Mouse (Mus musculus) stomach, embryonic 16.5 days (tissue): Measurements from ENCODE around the gene Tmem30a. TPM values are rescaled to one million over a fixed set of nuclear protein-coding genes. Genes with fewer than 3 reads are reported as not detected.

Experiments used
- ATAC-seq: fragments of 200-750 bp; cut with Nextera tagmentation; 2 replicates; pipeline ENCODE4 v1.8.0; 2017; ENCODE audit warnings: moderate number of reproducible peaks, moderate TSS enrichment; ENCODE audit not compliant: insufficient read depth, low FRiP score
- H3K27ac ChIP-seq: fragments of 300-500 bp; sonication (generic); 2 replicates; pipeline ENCODE4 v1.5.1; 2014; ENCODE audit warnings: low read length
- H3K27me3 ChIP-seq: fragments of 300-500 bp; sonication (generic); 2 replicates; pipeline ENCODE4 v1.6.1; 2014; ENCODE audit warnings: low read length, control low read depth, mixed read lengths; ENCODE audit not compliant: control insufficient read depth, insufficient read depth
- H3K36me3 ChIP-seq: fragments of 300-500 bp; sonication (generic); 2 replicates; pipeline ENCODE4 v1.6.1; 2014; ENCODE audit warnings: low read length; ENCODE audit not compliant: control insufficient read depth, insufficient read depth
- H3K4me1 ChIP-seq: fragments of 300-500 bp; sonication (generic); 2 replicates; pipeline ENCODE4 v1.6.1; 2014; ENCODE audit warnings: low read length, control low read depth, mixed read lengths; ENCODE audit not compliant: control insufficient read depth, insufficient read depth
- H3K4me2 ChIP-seq: fragments of 300-500 bp; sonication (generic); 2 replicates; pipeline ENCODE4 v1.6.1; 2014; ENCODE audit warnings: low read depth, low read length, mixed read lengths
- H3K4me3 ChIP-seq: fragments of 300-500 bp; sonication (generic); replicated peaks from 2 replicates; pipeline ENCODE4 v1.5.1; 2014; ENCODE audit warnings: mild to moderate bottlenecking, low read length
- H3K9ac ChIP-seq: fragments of 300-500 bp; sonication (generic); 2 replicates; pipeline ENCODE4 v1.6.1; 2014; ENCODE audit warnings: low read length
- H3K9me3 ChIP-seq: fragments of 300-500 bp; sonication (generic); replicated peaks from 2 replicates; pipeline ENCODE4 v1.6.1; 2016; ENCODE audit warnings: low read length, control low read depth; ENCODE audit not compliant: control insufficient read depth
- WGBS: fragments of 180-500 bp; shearing (Covaris S2); extraction: QIAGEN DNeasy Blood & Tissue Kit; methylation state at CpG from one replicate; pipeline ENCODE4 v1.1.7; 2014; 5-methylcytosine and 5-hydroxymethylcytosine counted together
- polyA plus RNA-seq: library from polyadenylated mRNA; unstranded; fragments of >200 nt; fragmentation: Nextera tagmentation; extraction: Ambion mirVana; gene quantifications from 2 replicates; pipeline ENCODE4 v1.2.1, GENCODE M21; 2015

The Tmem30a gene
- polyA plus RNA-seq, 1 experiment from 2014 or later: 68.9 TPM

DNA sequence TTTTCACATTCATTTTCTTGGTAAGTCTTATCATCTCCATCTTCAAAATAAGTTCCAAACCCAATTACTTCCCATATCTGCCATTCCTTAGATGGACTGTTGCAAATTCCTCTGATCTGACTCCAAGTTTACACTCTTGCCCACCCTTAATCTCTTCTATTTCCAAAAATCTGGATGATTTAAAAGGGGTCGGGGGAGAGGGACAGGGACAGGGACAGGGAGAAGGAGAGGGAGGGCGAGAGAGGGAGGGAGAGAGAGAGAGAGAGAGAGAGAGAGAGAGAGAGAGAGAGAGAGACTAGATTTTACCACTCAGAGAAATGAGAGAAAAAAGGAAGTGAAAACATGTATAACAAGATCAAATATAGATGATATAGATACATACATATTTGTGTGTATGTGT lies 30.5 kb upstream of the Tmem30a start:
- no peak for ATAC-seq
- Histone ChIP-seq H3K27me3 (no peaks in the 10 kb centered on the region), H3K4me3 (no peak overlapping the region), H3K27ac (no peak overlapping the region), H3K4me1 (no peaks in the 10 kb centered on the region), H3K4me2 (no peak overlapping the region), H3K9me3 (no peaks in the 10 kb centered on the region), H3K9ac (no peak overlapping the region), H3K36me3 (no peaks in the 10 kb centered on the region)
- 77% methylated on average over 2 of the region's 2 CpGs for WGBS

GRCm38 (mm10) chr9:79823438-79823837 lies 30.1 kb upstream of the Tmem30a start:
- Histone ChIP-seq H3K4me1 (no peaks in the 10 kb centered on the region), H3K9ac (no peak overlapping the region), H3K4me3 (no peak overlapping the region), H3K27me3 (no peaks in the 10 kb centered on the region), H3K36me3 (no peaks in the 10 kb centered on the region), H3K27ac (no peak overlapping the region), H3K4me2 (no peak overlapping the region), H3K9me3 (0 out of 2 replicates have a peak, but pooled peaks cover 4% of the 10 kb centered on the region)
- no peak for ATAC-seq
- 77% methylated on average over 4 of the region's 4 CpGs for WGBS

- Histone ChIP-seq H3K9ac (no peak overlapping the region), H3K4me2 (no peak overlapping the region), H3K4me1 (no peaks in the 10 kb centered on the region), H3K9me3 (peaks cover 4% of the 10 kb centered on the region; the same call in 1 of the 2 replicates), H3K27me3 (no peaks in the 10 kb centered on the region), H3K36me3 (no peaks in the 10 kb centered on the region), H3K4me3 (no peak overlapping the region), H3K27ac (no peak overlapping the region)
- no peak for ATAC-seq
- WGBS: 83% methylated on average over 5 of the region's 5 CpGs
Observed at GRCm38 (mm10) chr9:79816464-79816863, 23.2 kb upstream of the Tmem30a start.

DNA sequence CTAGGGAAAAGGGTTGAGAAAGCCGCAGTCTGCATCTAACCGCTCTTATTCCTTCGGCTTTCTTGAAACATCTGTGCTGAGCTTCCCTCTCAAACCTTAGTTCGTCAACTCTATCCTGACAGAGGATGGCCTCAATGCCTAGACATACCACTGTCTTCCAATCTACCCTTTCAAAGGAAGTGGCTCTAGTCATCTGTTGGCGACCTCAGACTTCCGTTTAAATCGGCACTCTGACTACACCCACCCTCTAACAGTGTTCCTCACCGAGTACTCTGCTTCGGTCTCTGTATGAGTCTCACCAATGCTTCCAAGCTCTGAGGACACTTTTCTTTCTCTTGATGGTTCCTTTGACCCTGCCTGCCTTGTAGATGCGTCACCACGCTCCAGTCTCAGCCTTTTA lies 22.7 kb upstream of the Tmem30a start:
- H3K27me3 ChIP-seq: no peaks in the 10 kb centered on the region
- H3K4me3 ChIP-seq: no peak overlapping the region
- WGBS: 86% methylated on average over 11 of the region's 11 CpGs
- H3K4me2 ChIP-seq: no peak overlapping the region
- no peak overlapping the region for H3K27ac ChIP-seq
- H3K9ac ChIP-seq: no peak overlapping the region
- no peaks in the 10 kb centered on the region for H3K36me3 ChIP-seq
- no peaks in the 10 kb centered on the region for H3K4me1 ChIP-seq
- no peak for ATAC-seq
- H3K9me3 ChIP-seq: peaks cover 4% of the 10 kb centered on the region; the same call in 1 of the 2 replicates

GRCm38 (mm10) chr9:79814592-79814991 lies 21.3 kb upstream of the Tmem30a start:
- 82% methylated on average over 4 of the region's 4 CpGs for WGBS
- no peaks in the 10 kb centered on the region for H3K27me3 ChIP-seq
- no peak overlapping the region for H3K4me2 ChIP-seq
- no peak for ATAC-seq
- no peaks in the 10 kb centered on the region for H3K36me3 ChIP-seq
- no peak overlapping the region for H3K27ac ChIP-seq
- H3K4me1 ChIP-seq: no peaks in the 10 kb centered on the region
- H3K9me3 ChIP-seq: peaks cover 4% of the 10 kb centered on the region; the same call in 1 of the 2 replicates
- no peak overlapping the region for H3K4me3 ChIP-seq
- no peak overlapping the region for H3K9ac ChIP-seq

GRCm38 (mm10) chr9:79810969-79811902 lies 17.9 kb upstream of the Tmem30a start:
- no peak overlapping the region for H3K4me2 ChIP-seq
- no peak overlapping the region for H3K9ac ChIP-seq
- no peaks in the 10 kb centered on the region for H3K9me3 ChIP-seq
- no peak overlapping the region for H3K4me3 ChIP-seq
- H3K27ac ChIP-seq: no peak overlapping the region
- ATAC-seq: no peak
- H3K27me3 ChIP-seq: no peaks in the 10 kb centered on the region
- no peaks in the 10 kb centered on the region for H3K36me3 ChIP-seq
- 71% methylated on average over 10 of the region's 11 CpGs for WGBS
- H3K4me1 ChIP-seq: 0 out of 2 replicates have a peak, but pooled peaks cover 8% of the 10 kb centered on the region

DNA sequence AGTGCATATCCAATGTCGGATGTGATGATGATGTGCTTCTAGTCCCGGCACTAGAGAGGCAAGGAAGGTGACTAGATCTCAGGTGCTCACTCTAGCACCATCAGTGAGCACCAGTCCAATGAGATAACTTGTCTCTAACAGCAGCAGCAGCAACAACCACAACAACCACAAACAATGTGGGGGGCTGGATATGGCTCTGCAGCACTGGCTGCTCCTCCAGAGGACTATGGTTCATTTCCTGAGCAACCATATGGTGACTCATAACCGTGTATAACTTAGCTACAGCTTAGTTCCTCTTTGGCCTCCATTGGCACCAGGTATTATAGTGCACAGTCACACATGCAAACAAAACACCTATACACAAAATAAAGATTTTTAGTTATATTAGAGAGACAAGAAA lies 17.2 kb upstream of the Tmem30a start:
- 83% methylated on average over 3 of the region's 3 CpGs for WGBS
- Histone ChIP-seq H3K4me2 (no peak overlapping the region), H3K4me1 (0 out of 2 replicates have a peak, but pooled peaks cover 8% of the 10 kb centered on the region), H3K27ac (no peak overlapping the region), H3K27me3 (no peaks in the 10 kb centered on the region), H3K4me3 (no peak overlapping the region), H3K36me3 (no peaks in the 10 kb centered on the region), H3K9ac (no peak overlapping the region), H3K9me3 (no peaks in the 10 kb centered on the region)
- no peak for ATAC-seq

DNA sequence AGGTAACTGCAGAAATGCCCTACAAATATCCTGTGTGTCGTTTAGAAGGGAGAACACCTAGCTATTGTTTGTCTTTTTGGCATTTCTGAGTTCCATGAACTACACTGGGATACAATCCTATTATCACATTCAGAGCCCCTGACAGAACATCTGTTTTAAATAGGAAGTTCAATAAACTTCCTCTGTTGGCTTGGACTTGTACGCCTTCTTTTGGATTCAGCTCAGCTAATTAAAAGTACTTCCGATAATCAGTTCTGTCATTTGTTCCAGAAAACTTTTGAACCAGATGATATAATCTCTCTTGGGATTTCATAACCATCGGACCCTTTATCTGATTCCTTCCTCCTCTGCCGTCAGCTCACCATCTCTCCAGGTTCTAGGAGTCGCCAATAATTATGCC lies 16.1 kb upstream of the Tmem30a start:
- Histone ChIP-seq H3K9me3 (no peaks in the 10 kb centered on the region), H3K4me2 (no peak overlapping the region), H3K4me1 (0 out of 2 replicates have a peak, but pooled peaks cover 8% of the 10 kb centered on the region), H3K9ac (no peak overlapping the region), H3K4me3 (no peak overlapping the region), H3K36me3 (no peaks in the 10 kb centered on the region), H3K27ac (no peak overlapping the region), H3K27me3 (no peaks in the 10 kb centered on the region)
- WGBS: 57% methylated on average over 6 of the region's 6 CpGs
- ATAC-seq: no peak

GRCm38 (mm10) chr9:79807178-79807577 lies 13.9 kb upstream of the Tmem30a start:
- Histone ChIP-seq H3K4me2 (no peak overlapping the region), H3K27ac (no peak overlapping the region), H3K9ac (no peak overlapping the region), H3K9me3 (no peaks in the 10 kb centered on the region), H3K4me1 (0 out of 2 replicates have a peak, but pooled peaks cover 8% of the 10 kb centered on the region), H3K27me3 (no peaks in the 10 kb centered on the region), H3K36me3 (no peaks in the 10 kb centered on the region), H3K4me3 (no peak overlapping the region)
- no peak for ATAC-seq
- 27% methylated on average over 4 of the region's 4 CpGs for WGBS
